Mouse (Mus musculus) large intestine, adult 2 months (tissue): ENCODE measurements around the gene Ugt1a2. TPM values are rescaled to one million over a fixed set of nuclear protein-coding genes. Genes with fewer than 3 reads are reported as not detected.

Experiments used
- DNase-seq: peaks from one replicate; pipeline ENCODE4 v3.0.0-alpha.2; 2012; ENCODE audit warnings: low read depth, low spot score
- WGBS: fragments of 180-500 bp; shearing (Covaris S2); methylation state at CpG from one replicate; pipeline ENCODE4 v1.1.7; 2018; 5-methylcytosine and 5-hydroxymethylcytosine counted together
- polyA plus RNA-seq: library from polyadenylated mRNA; depleted of rRNA; stranded (reverse); fragments of >200 nt; gene quantifications from 2 replicates; pipeline ENCODE4 v1.2.3, GENCODE M21; 2012

Ugt1a2 gene
- polyA plus RNA-seq, 1 experiment: 0.43 TPM

DNA sequence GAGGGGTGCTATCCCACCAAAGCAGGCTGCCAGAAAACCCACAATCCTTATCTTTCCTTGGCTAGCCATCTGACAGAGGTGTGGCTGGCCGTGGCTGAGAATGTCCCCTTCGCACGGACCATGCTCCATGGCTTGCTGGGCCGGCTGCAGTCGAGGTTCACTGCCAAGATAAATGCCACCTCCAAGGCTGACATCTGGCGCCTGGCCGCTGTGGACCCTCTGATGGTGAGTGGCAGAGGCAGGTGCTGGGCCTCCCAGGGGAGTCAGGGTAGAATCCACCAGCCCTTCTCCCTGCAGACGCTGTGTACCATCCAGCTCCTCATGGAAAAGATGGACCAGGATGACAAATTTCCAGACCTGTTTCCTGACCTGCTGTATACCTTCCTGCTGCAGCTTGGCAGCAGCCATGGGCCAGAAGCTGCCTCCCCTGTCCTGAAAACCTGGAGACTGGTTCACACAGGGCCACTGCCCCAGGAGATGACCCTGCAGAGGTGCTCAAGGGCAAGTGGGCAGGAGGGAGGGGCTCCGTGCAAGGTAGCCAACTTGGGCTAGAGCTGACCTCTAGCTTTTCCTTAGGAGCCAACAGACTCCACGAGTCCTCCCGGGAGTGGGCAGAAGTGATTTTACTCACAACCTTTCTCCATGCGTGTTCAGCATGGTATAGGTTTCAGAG, 54.5 kb downstream of the Ugt1a2 start:
- DNase-seq: no peak
- WGBS: 85% methylated on average over 12 of the region's 12 CpGs

DNA sequence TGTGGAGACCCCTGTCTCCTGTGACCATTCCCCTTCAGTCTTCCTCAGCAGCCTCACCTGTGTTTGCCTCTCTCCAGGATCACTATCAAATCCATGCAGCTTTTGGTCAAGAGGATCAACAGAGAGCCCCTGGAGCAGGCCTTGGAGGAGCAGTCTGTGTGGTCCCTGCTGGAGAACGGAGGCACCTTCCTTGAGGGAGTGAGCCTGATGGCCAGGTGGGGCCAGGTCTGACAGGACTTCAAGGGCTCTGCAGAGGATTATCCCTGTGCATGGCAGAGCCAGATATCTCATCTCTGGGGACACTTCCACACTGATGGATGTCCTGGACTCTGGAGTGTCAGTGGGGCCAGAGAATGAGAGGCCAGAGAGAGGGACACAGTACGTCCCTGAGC, 55.1 kb downstream of the Ugt1a2 start:
- 58% methylated on average over 2 of the region's 2 CpGs for WGBS
- DNase-seq: no peak

DNA sequence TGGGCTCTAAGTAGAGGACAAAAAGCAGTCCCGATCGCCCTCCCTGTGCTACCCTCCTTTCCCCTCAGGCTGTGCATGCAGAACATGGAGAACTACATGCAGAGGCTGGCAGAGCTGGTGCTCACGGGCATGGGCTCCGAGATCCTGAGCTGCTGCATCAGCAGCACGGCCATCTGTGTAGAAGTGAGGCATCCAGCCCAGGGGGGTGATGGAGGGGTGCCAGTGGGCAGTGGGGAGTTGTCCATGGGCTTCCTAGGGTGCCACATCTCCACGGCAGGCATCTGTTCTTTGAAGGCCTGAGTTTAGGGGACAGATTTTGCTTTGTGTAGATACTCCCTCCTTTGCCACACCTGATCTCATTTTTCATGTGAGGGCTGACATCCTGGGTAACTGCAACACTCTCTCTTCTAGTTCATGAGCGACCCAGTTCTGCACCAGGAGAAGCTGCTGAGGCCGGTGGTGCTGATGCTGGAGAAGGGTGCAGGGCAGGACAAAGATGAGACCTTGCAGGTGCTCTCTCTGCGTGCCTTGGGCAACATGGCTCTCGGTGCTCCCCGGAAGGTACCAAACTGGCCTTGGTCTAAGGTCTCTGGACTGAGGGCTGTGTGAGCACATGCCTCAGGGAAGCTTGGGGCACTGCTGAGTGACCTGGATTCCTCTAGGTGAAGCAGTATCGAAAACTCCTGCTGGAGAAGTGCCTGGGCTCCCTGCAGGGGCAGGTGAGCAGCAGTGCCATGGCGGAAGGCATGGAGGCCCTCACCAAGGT, 55.8 kb downstream of the Ugt1a2 start:
- DNase-seq: no peak
- WGBS: 79% methylated on average over 13 of the region's 13 CpGs

DNA sequence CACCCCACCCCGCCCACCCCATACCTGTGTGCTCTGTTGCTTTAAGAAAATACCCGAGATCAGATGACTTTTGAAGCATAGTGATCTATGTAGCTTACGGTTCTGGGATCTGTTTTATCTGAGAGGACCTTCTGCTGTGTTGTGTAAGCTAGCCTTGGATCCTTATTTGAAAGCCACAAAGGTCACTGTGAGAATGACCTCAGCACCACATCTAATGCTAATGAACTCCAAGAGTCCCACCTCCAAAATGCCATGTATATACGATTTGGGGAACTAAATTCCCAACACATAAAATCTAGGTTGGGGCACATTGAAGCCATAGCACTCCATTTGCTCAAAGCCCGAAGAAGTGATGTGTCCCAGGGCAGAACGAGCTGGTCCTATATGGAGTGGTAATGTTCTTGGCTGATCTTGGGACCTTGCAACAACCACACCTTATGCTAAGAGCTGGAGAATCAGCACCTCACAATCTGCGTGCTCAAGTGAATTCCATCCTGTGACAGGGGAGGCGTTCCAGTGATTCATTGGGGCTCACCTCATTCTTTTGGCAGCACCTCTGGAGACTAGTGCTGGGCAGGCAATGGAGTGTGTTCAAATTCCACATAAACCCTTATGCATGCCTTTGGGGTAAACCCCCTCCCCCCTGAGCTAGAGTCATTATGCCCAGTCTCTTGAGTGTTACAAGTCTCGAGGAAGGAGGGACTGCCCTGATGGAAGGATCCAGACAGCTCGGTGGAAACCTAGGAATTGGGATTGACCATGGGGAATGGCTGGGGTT, 56.7 kb downstream of the Ugt1a2 start:
- DNase-seq: no peak
- WGBS: 76% methylated on average over 10 of the region's 10 CpGs

GRCm38 (mm10) chr1:88257681-88258080, 57.3 kb downstream of the Ugt1a2 start:
- no peak for DNase-seq
- 83% methylated on average over 6 of the region's 6 CpGs for WGBS

GRCm38 (mm10) chr1:88258361-88258760, 58.0 kb downstream of the Ugt1a2 start:
- WGBS: 74% methylated on average over 6 of the region's 6 CpGs
- DNase-seq: no peak

GRCm38 (mm10) chr1:88258881-88259642, 58.7 kb downstream of the Ugt1a2 start:
- no peak for DNase-seq
- 79% methylated on average over 8 of the region's 8 CpGs for WGBS

DNA sequence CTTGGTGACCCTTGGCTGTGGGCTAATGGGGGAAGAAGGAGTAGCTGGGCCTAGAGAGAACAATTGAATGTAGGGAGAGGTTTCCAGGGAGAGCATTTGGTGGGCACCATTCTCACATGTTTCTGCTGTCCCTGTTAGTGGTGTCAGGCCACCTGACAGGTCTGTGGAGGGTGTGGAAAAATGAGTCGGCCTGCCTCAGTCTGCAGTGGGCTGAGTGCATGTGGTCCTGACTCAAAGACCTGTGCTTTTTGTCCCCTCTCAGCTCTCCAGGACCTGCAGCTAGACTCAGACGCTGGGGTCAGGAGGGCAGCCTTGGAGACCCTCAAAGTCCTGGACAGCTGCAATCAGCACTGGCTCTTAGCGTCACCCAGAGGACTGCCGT, 59.2 kb downstream of the Ugt1a2 start:
- 80% methylated on average over 4 of the region's 4 CpGs for WGBS
- no peak for DNase-seq

- no peak for DNase-seq
- 65% methylated on average over 6 of the region's 6 CpGs for WGBS
Observed at GRCm38 (mm10) chr1:88260114-88260513, 59.7 kb downstream of the Ugt1a2 start.

DNA sequence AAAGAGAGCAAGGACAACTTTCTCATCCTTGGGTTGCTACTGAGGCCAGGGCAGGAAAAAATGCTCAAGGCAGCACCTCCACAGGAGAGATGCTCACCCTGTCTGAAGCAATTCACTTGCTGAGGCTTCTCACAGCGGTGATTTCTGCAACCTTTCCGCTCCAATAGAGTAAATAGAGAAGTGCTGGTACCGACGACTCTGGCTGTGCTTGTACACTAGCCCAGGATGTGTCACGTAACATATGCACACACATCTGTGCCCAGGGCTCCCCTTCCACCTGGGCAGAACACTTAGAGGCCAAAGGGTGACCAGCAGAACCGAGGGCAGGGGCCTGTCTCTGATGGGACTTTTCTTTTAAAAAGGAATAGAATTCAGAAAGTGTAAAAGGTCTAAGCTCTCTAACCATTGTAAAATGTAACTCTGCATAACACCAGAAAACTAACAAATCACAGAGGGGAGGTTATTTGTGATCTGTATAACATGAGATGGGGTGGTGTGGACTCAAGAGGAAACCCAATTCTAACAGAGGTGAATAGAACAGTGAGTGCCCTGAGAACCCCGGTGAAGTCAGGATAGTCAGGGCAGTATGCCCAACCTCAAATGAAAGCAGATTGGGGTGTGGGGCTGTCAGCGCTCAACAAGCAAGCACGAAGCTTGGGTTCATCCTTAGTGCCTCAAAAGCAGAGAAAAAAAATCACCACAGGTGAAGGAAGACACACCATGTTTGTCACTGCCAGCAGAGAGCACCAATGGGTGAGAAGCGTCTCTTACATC, 60.4 kb downstream of the Ugt1a2 start:
- DNase-seq: no peak
- WGBS: 79% methylated on average over 10 of the region's 10 CpGs

GRCm38 (mm10) chr1:88261706-88262105, 61.3 kb downstream of the Ugt1a2 start:
- 87% methylated on average over 7 of the region's 7 CpGs for WGBS
- no peak for DNase-seq

DNA sequence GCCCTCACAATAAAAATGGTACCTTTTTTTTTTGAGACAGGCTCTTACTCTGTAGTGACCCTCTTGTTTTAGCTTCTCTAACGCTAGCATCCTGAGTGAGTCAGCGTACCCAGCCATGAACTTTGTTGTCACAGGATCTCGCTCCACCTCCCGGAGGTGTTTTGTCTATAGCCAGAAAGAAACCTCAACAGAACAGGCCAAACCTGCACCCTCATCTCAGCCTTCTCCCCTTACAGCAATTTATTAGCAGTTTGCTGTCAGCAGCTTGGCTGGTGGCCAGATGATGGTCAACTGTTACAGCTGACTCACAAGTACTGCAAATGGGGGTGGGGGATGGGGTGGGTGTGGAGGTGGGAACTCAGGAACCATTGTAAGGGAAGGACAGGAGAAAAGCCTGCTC, 61.9 kb downstream of the Ugt1a2 start:
- WGBS: 70% methylated on average over 4 of the region's 4 CpGs
- DNase-seq: no peak

DNA sequence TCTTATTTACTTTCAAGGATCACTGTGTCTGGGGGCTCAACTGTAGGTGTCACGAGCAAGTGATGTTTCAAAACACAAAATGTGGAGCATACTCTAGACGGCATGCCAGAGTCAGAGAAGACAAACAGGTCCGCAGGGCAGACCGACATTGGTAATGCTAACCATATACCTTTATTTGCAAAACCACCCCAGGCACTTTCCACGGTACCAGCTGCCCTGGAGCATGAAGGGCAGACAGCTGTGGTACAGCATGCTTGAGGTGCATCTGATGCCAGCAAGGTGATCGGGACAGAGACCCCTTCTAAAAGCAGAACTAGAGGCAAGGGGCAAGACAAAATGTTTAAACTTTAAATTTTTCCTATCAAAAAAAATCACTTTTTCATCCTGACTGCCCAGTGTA, 62.6 kb downstream of the Ugt1a2 start:
- 71% methylated on average over 6 of the region's 6 CpGs for WGBS
- no peak for DNase-seq

DNA sequence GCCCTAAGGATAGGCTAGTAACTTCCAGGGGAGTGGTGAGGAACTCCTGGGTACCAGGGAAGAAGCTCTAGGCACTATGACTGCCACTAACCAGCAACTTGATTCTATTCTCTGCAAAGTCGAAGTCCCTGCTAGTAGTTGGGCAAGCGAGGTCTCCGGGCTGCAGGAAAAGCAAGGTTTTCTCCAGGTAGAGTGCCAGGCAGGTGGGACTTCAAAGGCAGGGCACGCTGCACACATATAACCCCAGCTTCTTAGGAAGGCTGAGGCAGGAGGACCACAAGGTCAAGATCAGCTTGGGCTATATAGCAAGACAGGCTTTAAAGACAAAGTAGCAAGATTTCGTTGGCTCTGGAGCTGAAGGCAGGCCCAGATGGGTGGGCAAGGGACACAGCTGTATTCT, 63.4 kb downstream of the Ugt1a2 start:
- DNase-seq: no peak
- WGBS: 91% methylated on average over 5 of the region's 5 CpGs

- no peak for DNase-seq
- WGBS: 82% methylated on average over 7 of the region's 7 CpGs
Observed at GRCm38 (mm10) chr1:88264237-88264868, 64.0 kb downstream of the Ugt1a2 start.

DNA sequence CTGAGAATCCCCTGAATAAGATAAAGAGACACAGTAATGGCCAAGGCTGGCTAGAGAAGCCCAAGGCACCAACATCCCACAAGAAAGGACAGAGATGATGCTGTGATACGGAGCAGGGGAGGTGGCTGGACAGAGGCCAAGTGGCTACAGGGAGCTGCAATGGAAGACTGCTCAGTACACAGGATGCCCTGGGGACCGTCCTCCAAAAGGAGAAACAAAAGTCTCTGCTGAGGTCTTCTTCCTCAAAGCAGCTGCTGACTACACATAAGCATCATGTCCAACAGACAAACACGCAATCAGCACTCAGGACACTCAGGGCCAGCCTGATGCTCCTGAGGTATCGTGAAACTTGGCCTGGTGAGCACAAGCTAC, 64.5 kb downstream of the Ugt1a2 start:
- WGBS: 76% methylated on average over 4 of the region's 4 CpGs
- no peak for DNase-seq

GRCm38 (mm10) chr1:88266123-88266522, 65.7 kb downstream of the Ugt1a2 start:
- DNase-seq: no peak
- WGBS: 87% methylated on average over 13 of the region's 13 CpGs

DNA sequence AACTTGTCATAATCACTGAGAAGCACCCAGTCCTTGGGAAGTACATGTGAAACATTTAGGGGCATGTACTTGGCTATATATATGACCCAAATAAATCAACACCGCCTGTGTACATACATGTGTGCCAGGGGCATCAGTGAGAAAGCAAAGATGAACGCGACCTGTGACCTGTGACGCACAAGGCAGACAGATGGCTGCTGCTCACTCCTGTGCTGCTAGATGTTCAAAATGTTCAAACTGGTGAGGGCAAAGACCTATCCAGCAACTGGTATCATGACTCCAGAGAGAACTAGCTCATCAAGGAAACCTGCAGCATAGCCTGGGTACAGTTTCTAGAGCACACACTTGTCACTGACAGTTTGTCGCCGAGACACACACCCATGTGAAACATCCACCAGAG, 67.1 kb downstream of the Ugt1a2 start:
- DNase-seq: no peak
- WGBS: 91% methylated on average over 6 of the region's 6 CpGs

GRCm38 (mm10) chr1:88268070-88268469, 67.7 kb downstream of the Ugt1a2 start:
- 83% methylated on average over 6 of the region's 6 CpGs for WGBS
- DNase-seq: no peak
